Mouse (Mus musculus): ENCODE data around the gene Rassf1. TPM values are rescaled to one million over a fixed set of nuclear protein-coding genes. Genes with fewer than 3 reads are reported as not detected.

Gene Rassf1
- 74.0 TPM for total RNA-seq (2023)

GRCm38 (mm10) chr9:107551117-107551889, at the start of gene Rassf1:
Gene Rassf1, plus strand, starts transcription at chr9:107551555.

GRCm38 (mm10) chr9:107533791-107534407, 17.5 kb upstream of the Rassf1 start, which contains the start of gene Tmem115:
Gene Tmem115, plus strand, starts transcription at chr9:107533945.

GRCm38 (mm10) chr9:107541474-107542351, 9.6 kb upstream of the Rassf1 start, which contains the start of the genes Cyb561d2 and Nprl2:
Gene Cyb561d2, minus strand, starts transcription at chr9:107542193.
Gene Nprl2, plus strand, starts transcription at chr9:107542226.

GRCm38 (mm10) chr9:107547026-107547425, 4.3 kb upstream of the Rassf1 start, which contains the start of gene Zmynd10:
Gene Zmynd10, plus strand, starts transcription at chr9:107547298.

GRCm38 (mm10) chr9:107563029-107563581, 11.8 kb downstream of the Rassf1 start, which contains the start of gene Tusc2:
Gene Tusc2, plus strand, starts transcription at chr9:107563255.

GRCm38 (mm10) chr9:107567702-107568319, 16.5 kb downstream of the Rassf1 start, which contains the start of gene Hyal2:
Gene Hyal2, plus strand, starts transcription at chr9:107567945.

GRCm38 (mm10) chr9:107576357-107577107, 25.2 kb downstream of the Rassf1 start, which contains the start of gene Hyal1:
Gene Hyal1, plus strand, starts transcription at chr9:107576927.

GRCm38 (mm10) chr9:107578587-107578986, 27.2 kb downstream of the Rassf1 start, which contains the start of gene Naa80:
Gene Naa80, plus strand, starts transcription at chr9:107578887.

GRCm38 (mm10) chr9:107580501-107581317, 29.4 kb downstream of the Rassf1 start, which contains the start of gene Hyal3:
Gene Hyal3, plus strand, starts transcription at chr9:107580818.

GRCm38 (mm10) chr9:107586974-107587832, 35.8 kb downstream of the Rassf1 start, which contains the start of gene Ifrd2:
Gene Ifrd2, plus strand, starts transcription at chr9:107587642.

GRCm38 (mm10) chr9:107608741-107609432, 57.5 kb downstream of the Rassf1 start, which contains the start of gene Sema3b:
Gene Sema3b, minus strand, starts transcription at chr9:107609229.

Other genes with a start within 250 kb of the Rassf1 start
- gene Hemk1, start 213.2 kb upstream of the Rassf1 start, total RNA-seq (2023) = 7.8 TPM
- gene 6430571L13Rik, start 211.0 kb upstream of the Rassf1 start, total RNA-seq (2023) = 0.41 TPM
- gene Cacna2d2, start 151.9 kb upstream of the Rassf1 start, total RNA-seq (2023) = 0.70 TPM
- gene Tmem115, start 17.6 kb upstream of the Rassf1 start, total RNA-seq (2023) = 24.4 TPM
- gene Cyb561d2, start 9.4 kb upstream of the Rassf1 start, total RNA-seq (2023) = 16.0 TPM
- gene Nprl2, start 9.3 kb upstream of the Rassf1 start, total RNA-seq (2023) = 18.9 TPM
- gene Zmynd10, start 4.3 kb upstream of the Rassf1 start, total RNA-seq (2023) = 1.2 TPM
- gene Tusc2, start 11.7 kb downstream of the Rassf1 start, total RNA-seq (2023) = 13.3 TPM
- 2.3 TPM for gene Hyal2, start 16.4 kb downstream of the Rassf1 start, total RNA-seq (2023)
- gene Hyal1, start 25.4 kb downstream of the Rassf1 start, total RNA-seq (2023) = 2.1 TPM
- gene Naa80, start 27.3 kb downstream of the Rassf1 start, total RNA-seq (2023) = 9.5 TPM
- gene Hyal3, start 29.3 kb downstream of the Rassf1 start, total RNA-seq (2023) = 1.3 TPM
- 19.8 TPM for gene Ifrd2, start 36.1 kb downstream of the Rassf1 start, total RNA-seq (2023)
- gene Sema3b, start 57.7 kb downstream of the Rassf1 start, total RNA-seq (2023) = 0.15 TPM
- 430 TPM for gene Gnai2, start 83.8 kb downstream of the Rassf1 start, total RNA-seq (2023)
- not detected for gene Slc38a3, start 118.0 kb downstream of the Rassf1 start, total RNA-seq (2023)
- gene Gnat1, start 128.2 kb downstream of the Rassf1 start, total RNA-seq (2023) = 2.1 TPM
- gene Sema3f, start 158.9 kb downstream of the Rassf1 start, total RNA-seq (2023) = 1.3 TPM
- gene Rbm5, start 219.4 kb downstream of the Rassf1 start, total RNA-seq (2023) = 249 TPM

All from CD4-positive naive resting alpha-beta T cell, adult 76 days (primary cell).